Mouse (Mus musculus): ENCODE measurements around the gene Phactr1. TPM values are rescaled to one million over a fixed set of nuclear protein-coding genes. Genes with fewer than 3 reads are reported as not detected.

The Phactr1 gene
- 0.34 TPM for polyA plus RNA-seq (2017; shearing (Covaris generic))

GRCm38 (mm10) chr13:42680391-42680994 is at the start of gene Phactr1:
Phactr1 (plus strand) TSS chr13:42680623.

GRCm38 (mm10) chr13:43171020-43171710 is 490.7 kb downstream of the Phactr1 start, which contains the start of gene Tbc1d7:
Tbc1d7 (minus strand) TSS chr13:43171501.

